ENCODE assay signal across 27 mouse cellular contexts in genomic region chr9:47176044-47176443, GRCm38 (mm10).
"Had no signal": no experiment of that assay in that cellular context is flagged by ENCODE, and none has a peak within 500 bp of the region (broad histone marks: within the 10 kb centered on the region; RNA-seq: fewer than 3 reads in every experiment).

No protein-coding gene starts in this region.

- H3K4me2 ChIP-seq: embryonic facial prominence, embryonic 12.5 days; embryonic facial prominence, embryonic 13.5 days; embryonic facial prominence, embryonic 15.5 days; forebrain, embryonic 12.5 days; forebrain, embryonic 13.5 days; forebrain, embryonic 15.5 days had no signal

- ATAC-seq: forebrain, embryonic 13.5 days; forebrain, embryonic 14.5 days; forebrain, embryonic 15.5 days; forebrain, embryonic 16.5 days; forebrain, postnatal 0 days had no signal

- DNase-seq: cerebellum, adult 2 months; cerebellum, adult 8-10 months; cerebellum, adult 9-10 months; cerebellum, adult 9-11 months; cerebellum, postnatal 10 days; cerebellum, postnatal 14 days; cerebellum, postnatal 25 days; cerebellum, postnatal 36 days; embryo, embryonic 11 days; forebrain, postnatal 0 days; gastrocnemius, adult 2 months; gastrocnemius, postnatal 10 days; gastrocnemius, postnatal 14 days; gastrocnemius, postnatal 25 days; gastrocnemius, postnatal 36 days; heart, adult 18-20 months had no signal

- H3K9ac ChIP-seq: embryonic facial prominence, embryonic 12.5 days; embryonic facial prominence, embryonic 13.5 days; embryonic facial prominence, embryonic 15.5 days; forebrain, embryonic 12.5 days; forebrain, embryonic 13.5 days; forebrain, embryonic 15.5 days; forebrain, postnatal 0 days had no signal

- H3K27ac ChIP-seq: embryonic facial prominence, embryonic 12.5 days; embryonic facial prominence, embryonic 13.5 days; embryonic facial prominence, embryonic 15.5 days; forebrain, embryonic 10.5 days; forebrain, embryonic 12.5 days; forebrain, embryonic 13.5 days; forebrain, embryonic 15.5 days; gastrocnemius, adult 2 months; heart, embryonic 10.5 days had no signal

- H3K4me1 ChIP-seq: embryonic facial prominence, embryonic 15.5 days; forebrain, embryonic 10.5 days; forebrain, embryonic 12.5 days; forebrain, embryonic 13.5 days; forebrain, embryonic 15.5 days; heart, embryonic 10.5 days had no signal

- H3K36me3 ChIP-seq: embryonic facial prominence, embryonic 12.5 days; embryonic facial prominence, embryonic 13.5 days; embryonic facial prominence, embryonic 15.5 days; forebrain, embryonic 10.5 days; forebrain, embryonic 12.5 days; forebrain, embryonic 15.5 days; heart, embryonic 10.5 days had no signal

- H3K27me3 ChIP-seq: embryonic facial prominence, embryonic 12.5 days; embryonic facial prominence, embryonic 13.5 days; embryonic facial prominence, embryonic 15.5 days; forebrain, embryonic 12.5 days; forebrain, embryonic 13.5 days; forebrain, embryonic 15.5 days had no signal

- H3K9me3 ChIP-seq: embryonic facial prominence, embryonic 12.5 days; embryonic facial prominence, embryonic 13.5 days; embryonic facial prominence, embryonic 15.5 days; forebrain, embryonic 10.5 days; forebrain, embryonic 12.5 days; forebrain, embryonic 13.5 days; heart, embryonic 10.5 days had no signal

- H3K4me3 ChIP-seq: embryonic facial prominence, embryonic 12.5 days; embryonic facial prominence, embryonic 13.5 days; embryonic facial prominence, embryonic 15.5 days; erythroblast, embryonic 14.5 days; forebrain, embryonic 10.5 days; forebrain, embryonic 12.5 days; forebrain, embryonic 13.5 days; forebrain, embryonic 15.5 days; gastrocnemius, adult 2 months; heart, embryonic 10.5 days had no signal
